Mouse (Mus musculus): ENCODE results near the gene Itih4.
A peak's percentile ranks its signal among the peaks of the same experiment; 100 is the strongest.

Itih4 gene

GRCm38 (mm10) chr14:30878958-30879571 lies 7.2 kb upstream of the Itih4 start, which contains the start of gene Mustn1:
Gene Mustn1, plus strand, starts transcription at chr14:30879200.
- DNase-seq (ENCODE audit: low read depth, low spot score) = peak; percentile 62

DNA sequence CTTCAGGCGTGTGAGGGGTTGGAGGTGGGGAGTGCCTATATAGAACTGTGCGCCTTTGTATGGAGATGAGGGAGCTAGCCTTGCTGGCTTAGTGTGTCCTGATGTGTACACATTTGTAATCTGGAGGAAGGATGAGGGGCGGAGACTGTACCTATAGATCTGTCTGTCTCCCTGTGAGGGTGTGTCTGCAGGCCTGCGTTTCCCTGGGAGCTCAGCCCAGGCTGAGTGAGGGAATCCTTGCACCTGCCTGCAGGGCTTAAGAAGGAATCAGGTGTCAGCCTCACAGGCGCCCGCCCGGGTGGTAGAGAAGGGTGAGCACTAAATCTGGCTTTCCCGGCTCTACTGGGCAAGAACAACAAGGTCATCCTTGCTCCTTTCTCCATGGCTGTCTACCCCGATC lies 6.5 kb upstream of the Itih4 start:
- DNase-seq (ENCODE audit: low read depth, low spot score) = no peak

DNA sequence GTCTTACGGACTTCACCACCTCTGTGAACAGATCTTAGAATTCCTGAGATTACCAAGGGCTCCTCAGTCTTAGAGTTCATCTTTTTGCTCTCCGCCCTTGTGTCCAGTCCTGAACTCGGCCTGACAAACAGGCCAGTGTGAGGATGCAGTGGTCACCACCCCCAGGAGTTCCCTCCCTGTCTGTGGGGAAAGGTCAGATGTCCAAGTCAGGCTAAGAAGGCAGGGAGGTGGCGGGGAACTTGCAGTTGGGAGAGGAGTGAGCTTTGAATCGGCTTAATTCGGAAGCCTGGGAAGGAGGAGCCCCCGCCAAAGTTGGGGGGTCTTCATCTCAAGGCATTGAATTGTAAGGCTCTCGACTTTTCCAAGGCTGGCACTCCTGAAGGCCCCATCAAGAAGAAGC lies 6.0 kb upstream of the Itih4 start:
- DNase-seq (ENCODE audit: low read depth, low spot score) = no peak

- peak; percentile 68 for DNase-seq (ENCODE audit: low read depth, low spot score)
These were observed 5.2 kb upstream of the Itih4 start for GRCm38 (mm10) chr14:30880811-30881717.

- DNase-seq (ENCODE audit: low read depth, low spot score) = no peak
These were observed 4.6 kb upstream of the Itih4 start for GRCm38 (mm10) chr14:30881718-30882108.

- DNase-seq (ENCODE audit: low read depth, low spot score) = no peak
These were observed 978 bp upstream of the Itih4 start for GRCm38 (mm10) chr14:30885298-30885697.

- no peak for DNase-seq (ENCODE audit: low read depth, low spot score)
These were observed 2.0 kb downstream of the Itih4 start for GRCm38 (mm10) chr14:30888271-30888732.

DNA sequence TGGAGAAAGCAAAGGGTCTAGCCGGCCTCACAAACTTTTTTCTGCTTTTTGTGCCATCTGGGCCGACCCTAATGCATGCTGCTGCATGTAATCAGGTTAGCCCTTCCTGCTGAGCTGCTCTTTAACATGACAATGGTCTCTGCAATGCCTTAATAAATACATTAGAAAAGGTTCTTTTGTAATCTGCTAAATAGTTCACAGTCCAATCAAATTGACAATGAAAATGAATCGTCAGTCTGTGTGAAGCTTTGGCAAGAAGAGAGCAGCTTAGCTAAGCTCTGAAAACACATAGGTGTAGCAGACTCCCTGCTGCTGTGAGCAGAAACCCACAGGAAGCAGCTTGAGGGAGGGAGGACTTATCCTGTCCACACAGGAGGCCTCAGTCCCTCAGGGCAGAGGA lies 13.7 kb downstream of the Itih4 start:
- no peak for DNase-seq (ENCODE audit: low read depth, low spot score)

- no peak for DNase-seq (ENCODE audit: low read depth, low spot score)
These were observed 16.4 kb downstream of the Itih4 start for GRCm38 (mm10) chr14:30902628-30903027.

DNA sequence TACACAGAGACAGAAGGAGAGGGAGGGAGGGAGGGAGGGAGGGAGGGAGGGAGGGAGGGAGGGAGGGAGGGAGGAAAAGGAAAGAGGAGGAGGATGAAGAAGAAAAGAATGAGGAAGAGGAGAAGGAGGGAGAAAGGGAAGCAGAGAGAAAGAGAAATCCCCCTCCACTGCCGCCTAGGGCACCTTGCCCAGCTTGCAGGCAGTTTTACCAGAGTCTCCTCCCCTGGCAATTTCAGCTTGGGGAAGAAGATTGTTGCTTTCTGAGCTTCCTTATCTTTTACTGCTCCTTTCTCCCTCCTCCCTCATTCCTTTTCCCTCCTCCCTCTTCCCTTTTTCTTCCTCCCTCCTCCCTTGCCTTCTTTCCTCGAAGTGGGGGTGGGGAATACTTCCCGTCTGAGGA lies 16.8 kb downstream of the Itih4 start:
- no peak for DNase-seq (ENCODE audit: low read depth, low spot score)

- DNase-seq (ENCODE audit: low read depth, low spot score) = peak; percentile 82
These were observed 18.0 kb downstream of the Itih4 start for GRCm38 (mm10) chr14:30904307-30904706.

GRCm38 (mm10) chr14:30906001-30906400 lies 19.7 kb downstream of the Itih4 start:
- DNase-seq (ENCODE audit: low read depth, low spot score) = no peak

DNA sequence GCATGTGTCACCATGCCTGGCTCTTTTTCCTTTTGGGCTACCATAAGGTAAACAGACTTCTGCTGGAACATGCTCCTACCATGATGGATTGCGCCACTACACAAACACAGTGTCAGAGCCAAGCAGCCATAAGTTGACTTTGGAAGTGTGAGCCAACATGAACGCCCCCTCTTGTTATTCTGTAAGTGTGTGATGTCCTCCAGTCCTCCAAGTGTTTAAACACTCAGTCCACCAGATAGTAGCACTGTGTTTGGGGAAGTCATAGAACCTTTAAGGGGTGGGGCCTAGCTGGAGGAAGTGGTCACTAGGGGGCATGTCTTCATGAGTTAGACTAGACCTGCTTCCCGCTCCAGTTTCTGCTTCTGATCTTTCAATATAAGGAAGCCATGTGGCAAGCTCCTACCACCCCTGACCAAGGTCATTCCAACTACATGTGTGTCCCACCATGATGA lies 21.6 kb downstream of the Itih4 start:
- peak; percentile 25 for DNase-seq (ENCODE audit: low read depth, low spot score)

DNA sequence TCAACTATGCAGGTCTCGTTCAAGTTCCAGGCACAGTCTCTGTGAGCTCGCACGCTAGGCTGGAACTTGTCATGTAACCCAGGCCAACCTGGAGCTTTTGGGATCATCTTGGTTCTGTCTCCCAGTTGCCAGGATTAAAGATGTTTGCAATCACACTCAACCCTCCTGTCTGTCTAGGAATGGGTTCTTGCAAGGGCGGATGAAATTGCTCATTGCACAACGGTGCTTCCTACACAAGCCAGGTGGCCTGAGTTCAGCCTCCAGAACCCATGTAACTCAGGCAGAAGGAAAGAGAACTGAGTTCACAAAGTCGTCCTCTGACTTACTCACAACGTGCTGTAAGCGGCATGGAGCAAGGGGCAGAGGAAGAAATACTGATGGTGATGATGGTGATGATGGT lies 24.9 kb downstream of the Itih4 start:
- no peak for DNase-seq (ENCODE audit: low read depth, low spot score)

- no peak for DNase-seq (ENCODE audit: low read depth, low spot score)
These were observed 26.4 kb downstream of the Itih4 start for GRCm38 (mm10) chr14:30912641-30913040.

DNA sequence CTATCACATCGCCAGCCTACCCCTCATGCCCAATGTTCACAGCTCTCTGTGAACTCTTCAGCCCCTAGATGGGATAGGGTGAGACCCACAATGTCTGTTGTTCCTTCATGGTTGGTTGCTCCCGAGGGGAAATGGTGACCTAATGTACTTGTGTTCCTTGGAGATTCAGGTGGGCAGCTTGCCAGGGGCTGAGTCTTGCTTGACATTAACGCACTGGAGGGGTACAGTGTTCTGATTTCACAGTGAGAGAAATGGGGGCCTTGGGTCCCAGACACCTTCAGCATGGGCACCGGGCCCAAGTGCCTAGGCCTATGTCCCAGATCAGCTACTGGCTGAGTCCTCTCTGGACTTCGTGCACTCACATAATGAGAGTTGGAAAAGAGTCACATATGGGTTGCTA lies 27.1 kb downstream of the Itih4 start:
- no peak for DNase-seq (ENCODE audit: low read depth, low spot score)

GRCm38 (mm10) chr14:30916516-30916915 lies 30.2 kb downstream of the Itih4 start:
- peak; percentile 75 for DNase-seq (ENCODE audit: low read depth, low spot score)

- no peak for DNase-seq (ENCODE audit: low read depth, low spot score)
These were observed 35.9 kb downstream of the Itih4 start for GRCm38 (mm10) chr14:30922053-30922670.

GRCm38 (mm10) chr14:30923375-30924105 lies 37.3 kb downstream of the Itih4 start, which contains the start of gene Itih3:
Gene Itih3, minus strand, starts transcription at chr14:30923760.
- DNase-seq (ENCODE audit: low read depth, low spot score) = no peak

DNA sequence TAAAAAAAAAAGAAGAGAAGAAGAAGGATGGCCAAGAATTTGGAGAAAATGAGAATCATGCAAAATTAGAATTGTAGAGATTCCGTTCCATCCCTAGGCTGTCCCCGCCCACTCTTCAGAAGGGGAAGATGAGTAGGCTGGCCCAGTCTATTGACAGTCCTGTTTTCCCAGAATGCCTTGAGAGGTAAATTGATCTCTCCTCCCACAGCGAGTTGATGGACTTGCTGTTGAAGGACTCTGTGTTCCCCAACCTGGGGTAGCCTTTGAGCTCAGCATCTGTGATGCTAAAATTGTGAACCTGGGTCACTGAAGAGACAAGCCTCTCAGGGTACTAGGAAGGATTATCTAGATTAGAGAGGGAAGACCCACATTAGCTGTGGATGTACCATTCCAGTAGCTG lies 39.2 kb downstream of the Itih4 start:
- no peak for DNase-seq (ENCODE audit: low read depth, low spot score)

DNA sequence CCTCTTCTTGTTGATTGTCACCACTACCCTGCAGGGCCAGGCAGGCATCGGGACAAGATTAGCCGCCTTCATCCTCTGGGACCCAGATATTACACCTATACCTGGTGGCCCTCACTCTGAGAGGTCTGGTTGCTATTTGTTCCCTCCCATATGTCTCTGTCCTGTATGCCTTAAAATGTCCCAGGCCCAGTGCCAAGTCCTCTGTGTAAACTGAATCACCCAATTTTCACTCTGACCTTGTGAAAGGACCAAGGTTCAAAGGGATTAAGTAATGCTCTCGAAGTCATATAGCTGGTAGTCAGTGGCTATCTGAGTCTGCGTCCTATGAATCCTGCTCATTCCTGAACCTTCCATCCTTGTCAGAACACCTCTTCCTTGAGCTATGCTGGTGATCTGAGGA lies 44.1 kb downstream of the Itih4 start:
- DNase-seq (ENCODE audit: low read depth, low spot score) = no peak

DNA sequence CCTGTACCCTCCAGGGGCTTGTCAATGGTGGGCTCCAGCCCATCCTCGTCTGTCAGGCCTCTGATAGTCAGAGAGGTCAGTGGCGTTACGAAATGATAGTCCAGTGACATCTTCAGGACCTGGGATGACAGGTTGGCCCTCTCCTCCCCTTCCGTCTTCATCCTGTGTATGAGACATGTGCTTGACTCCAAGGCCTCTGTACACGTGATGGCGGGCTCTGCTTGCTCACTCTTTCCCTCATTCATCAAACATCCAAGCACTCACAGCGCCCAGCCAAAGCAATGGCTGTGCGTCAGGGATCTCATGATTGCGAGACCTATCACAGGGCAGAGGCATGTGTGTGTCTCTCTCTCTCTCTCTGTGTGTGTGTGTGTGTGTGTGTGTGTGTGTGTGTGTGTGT lies 47.1 kb downstream of the Itih4 start:
- DNase-seq (ENCODE audit: low read depth, low spot score) = no peak
